Mouse (Mus musculus) thymus, postnatal 10 days (tissue): ENCODE results near the gene Pole2.

Experiments used
- DNase-seq, 2 experiments: peaks; one replicate each; pipeline ENCODE4 v3.0.0; 2021; ENCODE audit warnings: low spot score in 2 of 2

Pole2 gene

GRCm38 (mm10) chr12:69210056-69210979 is 17.7 kb downstream of the Pole2 start:
- no peak for DNase-seq

DNA sequence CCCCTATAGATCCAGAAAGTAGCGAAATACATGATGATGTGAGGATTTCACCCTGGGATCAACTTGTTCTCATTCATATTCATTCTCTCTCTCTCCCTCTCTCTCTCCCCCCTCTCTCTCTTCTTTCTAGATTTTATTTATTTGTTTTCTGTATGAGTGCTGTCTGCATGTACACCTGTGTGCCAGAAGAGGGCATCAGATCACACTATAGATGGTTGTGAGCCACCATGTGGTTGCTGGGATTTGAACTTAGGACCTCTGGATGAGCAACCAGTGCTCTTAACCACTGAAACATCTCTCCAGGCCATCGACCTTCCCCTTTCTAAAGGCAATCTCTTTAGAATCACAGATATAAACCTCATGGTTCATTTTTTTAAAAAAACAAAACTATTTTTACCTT is 19.5 kb downstream of the Pole2 start:
- DNase-seq = no peak

GRCm38 (mm10) chr12:69207926-69208325 is 20.1 kb downstream of the Pole2 start:
- no peak for DNase-seq

- no peak for DNase-seq
These were observed 20.6 kb downstream of the Pole2 start for GRCm38 (mm10) chr12:69207396-69207795.

GRCm38 (mm10) chr12:69204052-69204833 is 23.8 kb downstream of the Pole2 start, which contains the start of gene Gm49384:
Gm49384 (minus strand) TSS chr12:69204267.
- DNase-seq = no peak

DNA sequence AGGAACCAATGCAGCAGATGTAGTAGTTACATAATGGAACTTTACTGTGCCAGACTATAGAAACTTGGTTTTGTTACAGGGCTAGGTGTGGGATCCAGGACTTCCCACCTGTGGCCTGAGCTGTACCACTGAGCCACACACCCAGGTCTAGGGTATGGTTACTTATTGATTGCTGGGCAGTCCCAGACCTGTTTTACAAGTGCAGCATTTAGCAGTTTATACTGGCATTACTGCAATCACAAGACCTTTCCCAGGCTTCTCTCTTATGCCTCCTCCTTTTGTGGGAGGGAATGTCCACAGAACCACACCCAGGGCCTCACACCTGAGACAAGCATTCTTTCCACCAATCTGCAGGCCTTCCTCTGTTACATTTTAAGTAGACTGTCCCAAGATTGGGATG is 29.0 kb downstream of the Pole2 start:
- DNase-seq = no peak

- DNase-seq = peak; percentile 34 to 40
These were observed 29.8 kb downstream of the Pole2 start, which contains the start of gene Dnaaf2 for GRCm38 (mm10) chr12:69198164-69198535. Dnaaf2 (minus strand) TSS chr12:69198429.

DNA sequence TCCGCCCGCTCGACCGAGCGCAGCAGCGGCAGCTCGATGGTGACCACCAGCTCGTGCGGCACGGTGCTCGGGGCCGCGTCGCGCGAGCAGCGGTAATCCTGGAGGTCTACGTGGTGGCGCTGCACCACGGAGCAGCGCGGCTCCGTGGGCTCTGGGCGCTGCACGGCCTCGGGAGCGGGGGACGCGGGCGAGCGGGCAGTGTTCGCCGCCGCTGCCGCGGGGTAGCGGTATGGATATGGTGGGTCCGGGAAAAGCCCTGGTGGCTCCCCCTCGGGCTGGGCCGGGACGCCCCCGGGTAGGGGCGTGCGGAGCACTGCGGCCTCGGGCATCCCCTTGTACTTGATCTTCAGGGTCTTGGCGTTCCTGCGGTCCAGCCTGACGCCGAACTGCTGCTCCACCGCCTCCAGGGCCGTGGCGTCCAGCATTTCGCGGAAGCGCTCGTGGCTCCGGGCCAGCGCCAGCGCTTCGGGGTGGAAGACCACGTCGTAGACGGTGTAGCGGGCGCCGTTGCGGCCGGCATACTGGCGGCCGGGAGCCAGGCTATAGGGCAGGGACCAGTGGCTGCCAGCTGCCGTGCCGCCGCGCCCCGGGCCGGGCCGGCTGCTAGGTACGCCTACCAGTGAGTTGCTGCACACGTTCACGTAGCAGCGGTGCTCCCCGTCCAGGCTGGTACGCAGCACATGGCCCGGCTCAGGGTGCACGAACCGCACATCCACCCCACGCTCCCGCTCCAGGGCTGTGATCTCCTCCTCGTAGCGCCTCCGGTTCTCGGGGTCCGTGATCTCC is 30.4 kb downstream of the Pole2 start:
- DNase-seq = peak in 1 of 2 experiments; percentile 30

GRCm38 (mm10) chr12:69196444-69197377 is 31.3 kb downstream of the Pole2 start, which contains the start of gene Gm49383:
Gm49383 (minus strand) TSS chr12:69197104.
- DNase-seq = peak; percentile 25 to 45

GRCm38 (mm10) chr12:69192637-69193036 is 35.4 kb downstream of the Pole2 start:
- DNase-seq = no peak

- DNase-seq = no peak
These were observed 36.6 kb downstream of the Pole2 start for GRCm38 (mm10) chr12:69191396-69191795.

DNA sequence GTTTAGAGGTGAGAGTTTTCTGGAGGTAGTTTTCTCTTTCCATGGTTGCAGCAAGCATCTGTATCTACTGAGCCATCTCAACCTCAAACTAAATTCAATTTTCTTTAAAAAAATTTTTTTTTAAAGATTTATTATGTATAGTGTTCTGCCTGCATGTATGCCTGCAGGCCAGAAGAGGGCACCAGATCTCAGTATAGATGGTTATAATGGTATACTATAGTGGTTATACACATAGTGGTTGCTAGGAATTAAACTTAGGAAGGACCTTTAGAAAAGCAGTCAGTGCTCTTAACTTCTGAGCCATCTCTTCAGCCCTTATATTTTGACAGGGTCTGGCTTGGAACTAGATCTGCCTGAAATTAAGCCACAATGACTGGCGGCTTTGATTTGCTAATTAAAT is 37.5 kb downstream of the Pole2 start:
- no peak for DNase-seq

GRCm38 (mm10) chr12:69190074-69190473 is 37.9 kb downstream of the Pole2 start:
- DNase-seq = no peak

- no peak for DNase-seq
These were observed 41.1 kb downstream of the Pole2 start for GRCm38 (mm10) chr12:69186811-69187471.

GRCm38 (mm10) chr12:69185371-69185770 is 42.6 kb downstream of the Pole2 start:
- DNase-seq = no peak

GRCm38 (mm10) chr12:69184342-69185295 is 43.4 kb downstream of the Pole2 start:
- DNase-seq = peak in 1 of 2 experiments; percentile 29

GRCm38 (mm10) chr12:69183583-69184308 is 44.2 kb downstream of the Pole2 start, which contains the start of the genes Rpl36al and Mgat2:
Rpl36al (minus strand) TSS chr12:69184083.
Mgat2 (plus strand) TSS chr12:69184157.
- peak; percentile 94 to 98 for DNase-seq

GRCm38 (mm10) chr12:69181800-69182199 is 46.2 kb downstream of the Pole2 start:
- no peak for DNase-seq
